Mouse (Mus musculus) intestine, postnatal 0 days (tissue): ENCODE data around the gene Zfp61. TPM values are rescaled to one million over a fixed set of nuclear protein-coding genes. Genes with fewer than 3 reads are reported as not detected.

Source experiments
- ATAC-seq: fragments of 200-750 bp; cut with Nextera tagmentation; 2 replicates; pipeline ENCODE4 v1.8.0; 2017; ENCODE audit warnings: mild to moderate bottlenecking, moderate TSS enrichment, moderate library complexity
- H3K27ac ChIP-seq: fragments of 300-500 bp; sonication (generic); 2 replicates; pipeline ENCODE4 v1.5.1; 2014; ENCODE audit warnings: mild to moderate bottlenecking, low read depth, low read length, moderate library complexity
- H3K27me3 ChIP-seq: fragments of 300-500 bp; sonication (generic); replicated peaks from 2 replicates; pipeline ENCODE4 v1.6.1; 2014; ENCODE audit warnings: low read length, mixed read lengths; ENCODE audit not compliant: control insufficient read depth, insufficient read depth
- H3K36me3 ChIP-seq: fragments of 300-500 bp; sonication (generic); 2 replicates; pipeline ENCODE4 v1.6.1; 2014; ENCODE audit warnings: mild to moderate bottlenecking, moderate library complexity; ENCODE audit not compliant: control insufficient read depth, insufficient read depth
- H3K4me1 ChIP-seq: fragments of 300-500 bp; sonication (generic); replicated peaks from 2 replicates; pipeline ENCODE4 v1.6.1; 2014; ENCODE audit warnings: antibody characterized with exemption, low read length, mixed read lengths; ENCODE audit not compliant: control insufficient read depth, insufficient read depth
- H3K4me2 ChIP-seq: fragments of 300-500 bp; sonication (generic); replicated peaks from 2 replicates; pipeline ENCODE4 v1.6.1; 2014; ENCODE audit warnings: low read depth, mild to moderate bottlenecking, moderate library complexity
- H3K4me3 ChIP-seq: fragments of 300-500 bp; sonication (generic); 2 replicates; pipeline ENCODE4 v1.5.1; 2014; ENCODE audit warnings: low read depth, low read length
- H3K9ac ChIP-seq: fragments of 300-500 bp; sonication (generic); 2 replicates; pipeline ENCODE4 v1.6.1; 2014; ENCODE audit warnings: mild to moderate bottlenecking, low read depth, low read length
- H3K9me3 ChIP-seq: fragments of 300-500 bp; sonication (generic); 2 replicates; pipeline ENCODE4 v1.6.1; 2016; ENCODE audit warnings: mixed run types; ENCODE audit not compliant: control insufficient read depth
- CTCF ChIP-seq: sonication (generic); IDR thresholded peaks from 2 replicates; pipeline ENCODE4 v1.5.1; 2016; ENCODE audit warnings: low read depth, mild to moderate bottlenecking, control low read depth, antibody characterized with exemption, moderate library complexity
- WGBS: fragments of 180-500 bp; shearing (Covaris S2); extraction: QIAGEN DNeasy Blood & Tissue Kit; methylation state at CpG from one replicate; pipeline ENCODE4 v1.1.7; 2014; 5-methylcytosine and 5-hydroxymethylcytosine counted together
- polyA plus RNA-seq: library from polyadenylated mRNA; unstranded; fragments of >200 nt; fragmentation: Nextera tagmentation; extraction: Ambion mirVana; gene quantifications from 2 replicates; pipeline ENCODE4 v1.2.1, GENCODE M21; 2015

Zfp61 gene
- polyA plus RNA-seq, 1 experiment from 2014 or later, result 5.1 TPM

DNA sequence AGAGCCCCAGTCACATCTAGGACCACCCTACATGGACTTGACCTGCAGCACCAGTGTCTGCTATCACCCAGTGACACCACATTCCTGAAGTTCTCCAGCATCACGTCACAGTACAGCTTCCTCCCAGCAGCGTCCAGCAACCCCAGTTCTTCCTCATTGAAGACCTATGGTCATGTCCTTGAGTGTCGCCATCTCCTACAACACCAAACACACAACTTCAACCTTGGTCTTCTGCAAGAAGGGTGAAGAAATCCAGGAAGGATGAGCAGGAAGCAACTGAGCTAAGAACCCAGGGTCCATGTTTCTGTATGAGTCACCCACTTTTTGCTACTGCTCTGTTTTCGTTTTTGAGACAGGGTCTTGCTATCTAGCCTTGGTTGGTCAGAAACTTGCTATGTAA is 21.6 kb upstream of the Zfp61 start:
- Histone ChIP-seq H3K27ac (no peak overlapping the region), H3K27me3 (peaks cover 51% of the 10 kb centered on the region), H3K4me3 (no peak overlapping the region), H3K9ac (no peak overlapping the region), H3K9me3 (peaks cover 8% of the 10 kb centered on the region), H3K4me2 (no peak overlapping the region), H3K4me1 (no peaks in the 10 kb centered on the region), H3K36me3 (no peaks in the 10 kb centered on the region)
- no peak for TF ChIP-seq CTCF
- WGBS, result 68% methylated on average over 4 of the region's 4 CpGs
- ATAC-seq, result no peak

DNA sequence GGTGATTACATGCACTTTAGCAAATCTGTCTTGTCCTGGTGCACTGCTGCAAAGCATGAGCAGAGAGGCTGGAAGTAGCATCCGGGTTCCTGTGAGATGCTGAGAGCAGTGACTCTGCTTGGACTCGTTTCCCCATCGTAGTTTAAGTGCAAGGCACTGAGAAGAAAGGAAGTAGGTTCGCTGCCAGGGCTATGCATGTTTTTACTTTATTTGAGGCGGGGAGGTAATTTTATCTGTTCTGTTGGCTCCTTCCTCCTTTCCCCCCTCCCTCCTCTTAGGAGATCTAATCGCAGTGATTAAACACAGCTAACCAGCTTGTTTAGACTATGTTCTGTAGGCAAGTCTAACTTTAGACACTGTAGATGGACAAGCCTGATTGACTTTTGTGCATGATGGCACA is 17.9 kb upstream of the Zfp61 start:
- Histone ChIP-seq H3K9me3 (no peaks in the 10 kb centered on the region), H3K4me2 (no peak overlapping the region), H3K27ac (no peak overlapping the region), H3K4me1 (no peaks in the 10 kb centered on the region; the same call in 1 of the 2 replicates), H3K36me3 (no peaks in the 10 kb centered on the region), H3K4me3 (no peak overlapping the region), H3K9ac (no peak overlapping the region), H3K27me3 (peaks cover 28% of the 10 kb centered on the region)
- TF ChIP-seq CTCF, result no peak
- WGBS, result 58% methylated on average over 6 of the region's 6 CpGs
- ATAC-seq, result no peak

DNA sequence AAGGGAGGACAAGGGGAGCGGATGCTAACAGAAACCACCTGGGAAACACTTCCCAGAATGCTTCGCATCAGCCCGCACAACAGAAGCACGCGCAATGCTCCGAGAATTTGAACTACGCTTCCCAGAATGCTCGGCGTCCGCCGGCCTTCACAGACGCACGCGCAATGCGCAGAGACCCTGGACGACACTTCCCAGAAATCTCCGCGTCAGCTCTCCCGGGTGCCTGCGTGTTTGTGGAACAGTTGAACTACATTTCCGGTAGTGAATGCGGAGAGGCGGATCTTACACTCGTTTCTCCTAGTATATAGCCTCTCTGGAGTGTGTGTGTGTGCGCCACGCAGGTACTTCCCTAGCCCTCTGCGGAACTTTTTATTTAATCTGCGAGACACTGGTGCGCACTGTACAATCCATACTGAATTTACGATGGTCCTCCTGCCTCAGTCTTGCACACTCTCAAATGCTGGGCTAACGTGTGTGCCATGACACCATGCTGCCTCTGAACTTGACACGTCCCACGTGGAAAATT is 15.6 kb upstream of the Zfp61 start, which contains the start of gene Zfp94:
Gene Zfp94 (minus strand): TSS at position 100 of the 526 bp plus-strand sequence.
- H3K9me3 ChIP-seq, result no peaks in the 10 kb centered on the region
- H3K27me3 ChIP-seq, result peaks cover 25% of the 10 kb centered on the region
- no peaks in the 10 kb centered on the region; the same call in 1 of the 2 replicates for H3K4me1 ChIP-seq
- no peak for TF ChIP-seq CTCF
- peak; percentile 95 for ATAC-seq
- H3K27ac ChIP-seq, result no peak within 1 kb of the TSS
- peak within 1 kb of the TSS; percentile 55 for H3K4me3 ChIP-seq
- H3K4me2 ChIP-seq, result peak within 1 kb of the TSS; percentile 78
- no peaks in the 10 kb centered on the region; the same call in 1 of the 2 replicates for H3K36me3 ChIP-seq
- under 1% methylated on average over 33 of the region's 33 CpGs for WGBS
- peak within 1 kb of the TSS; percentile 53 for H3K9ac ChIP-seq

DNA sequence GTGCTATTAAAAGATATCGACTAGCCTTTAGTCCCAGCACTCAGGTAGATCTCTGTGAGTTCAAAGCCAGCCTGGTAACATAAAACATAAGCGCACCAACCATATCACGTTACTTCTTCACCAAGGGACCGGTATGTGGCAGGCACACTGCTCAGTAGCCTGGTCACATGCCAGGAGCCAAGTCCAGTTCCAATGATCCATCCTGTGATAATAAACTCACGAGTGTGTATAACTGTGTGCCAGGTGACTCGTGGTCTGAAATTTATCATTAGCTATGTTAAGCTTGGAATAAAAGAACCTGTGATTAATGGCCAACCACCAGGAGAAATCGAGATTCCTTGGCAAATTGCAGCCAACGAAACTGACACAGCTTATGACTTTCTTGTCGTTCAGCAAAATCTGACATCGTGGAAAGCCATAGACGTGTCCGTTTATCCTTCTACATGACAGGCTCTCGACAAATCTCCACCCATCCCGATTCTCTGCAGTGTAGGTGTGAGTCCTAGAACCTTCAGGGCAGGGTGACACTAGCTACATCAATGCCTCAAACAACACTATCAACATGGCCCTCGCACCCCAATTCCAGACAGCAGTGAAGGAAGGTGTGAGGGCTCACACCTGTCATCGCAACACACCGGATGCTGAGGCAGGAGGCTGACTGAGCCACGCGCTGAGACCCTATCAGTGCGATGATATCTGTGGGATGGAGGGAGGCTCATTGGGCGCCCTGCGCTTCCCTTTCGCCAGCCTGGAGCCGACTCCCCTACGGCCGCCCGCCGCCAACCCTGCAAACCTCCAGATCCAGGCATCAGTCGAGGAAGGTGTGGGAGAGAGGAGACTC is 14.9 kb upstream of the Zfp61 start:
- TF ChIP-seq CTCF, result no peak
- 21% methylated on average over 29 of the region's 29 CpGs for WGBS
- Histone ChIP-seq H3K9ac (peak overlapping the region; percentile 53), H3K27me3 (peaks cover 25% of the 10 kb centered on the region), H3K9me3 (no peaks in the 10 kb centered on the region), H3K27ac (no peak overlapping the region), H3K36me3 (no peaks in the 10 kb centered on the region; the same call in 1 of the 2 replicates), H3K4me3 (peak overlapping the region; percentile 55), H3K4me1 (no peaks in the 10 kb centered on the region; the same call in 1 of the 2 replicates), H3K4me2 (peak overlapping the region; percentile 78)
- ATAC-seq, result peak; percentile 53

DNA sequence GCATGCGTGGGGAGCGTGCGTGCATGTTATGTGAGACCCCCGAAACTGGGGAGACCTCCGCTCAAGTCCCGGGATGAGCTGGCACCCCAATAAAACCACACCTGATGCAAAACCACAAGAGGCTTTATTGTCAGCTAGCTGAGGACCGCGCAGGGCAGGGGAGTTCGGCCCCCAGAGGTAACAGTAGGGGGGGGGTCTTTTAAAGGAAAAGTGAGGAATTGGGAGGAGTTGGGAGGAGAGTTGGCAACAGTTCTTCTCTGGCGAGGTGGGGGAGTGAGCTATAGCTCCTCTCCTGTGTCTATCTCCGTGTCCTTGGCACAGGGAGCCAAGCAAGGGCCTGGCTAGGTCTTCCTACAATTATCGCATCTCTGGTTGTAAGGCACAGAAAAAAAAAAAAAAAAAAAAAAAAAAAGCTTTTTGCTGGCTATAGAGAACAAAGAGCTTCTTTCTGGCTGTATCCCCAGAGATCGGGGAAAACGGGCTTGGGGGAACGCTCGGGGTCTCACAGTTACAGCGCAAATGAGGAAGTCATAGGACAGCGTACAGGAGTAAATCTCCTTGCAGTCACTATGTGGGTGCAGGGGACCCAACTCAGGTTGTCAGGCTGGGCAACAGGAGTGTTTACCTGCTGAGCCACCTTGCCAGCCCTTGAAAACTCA is 1.1 kb downstream of the Zfp61 start:
- Histone ChIP-seq H3K27me3 (no peaks in the 10 kb centered on the region), H3K4me3 (peak overlapping the region; percentile 72), H3K36me3 (peaks cover 28% of the 10 kb centered on the region; the same call in 1 of the 2 replicates), H3K4me1 (0 out of 2 replicates have a peak, but pooled peaks cover 3% of the 10 kb centered on the region), H3K27ac (no peak overlapping the region), H3K9me3 (no peaks in the 10 kb centered on the region), H3K9ac (no peak overlapping the region), H3K4me2 (peak overlapping the region; percentile 94)
- WGBS, result 3% methylated on average over 18 of the region's 18 CpGs
- no peak for TF ChIP-seq CTCF
- no peak for ATAC-seq
